Mouse (Mus musculus) embryonic fibroblast, embryonic 13.5 days (primary cell): Measurements from ENCODE around the gene Gm21887.
"Not testable (repeated sequence)": the region's sequence is repeated elsewhere in the genome, so short reads cannot be mapped to it uniquely, and the experiment has no call there.

Experiments used
- CTCF ChIP-seq: IDR thresholded peaks from 2 replicates; pipeline ENCODE4 v1.5.1; 2011; ENCODE audit warnings: mild to moderate bottlenecking, control low read depth, low read length, moderate library complexity, borderline replicate concordance; ENCODE audit not compliant: insufficient read depth
- POLR2A ChIP-seq: IDR thresholded peaks from 2 replicates; pipeline ENCODE4 v1.6.1; 2011; ENCODE audit warnings: low read depth, mild to moderate bottlenecking, control low read depth, low read length, moderate library complexity

DNA sequence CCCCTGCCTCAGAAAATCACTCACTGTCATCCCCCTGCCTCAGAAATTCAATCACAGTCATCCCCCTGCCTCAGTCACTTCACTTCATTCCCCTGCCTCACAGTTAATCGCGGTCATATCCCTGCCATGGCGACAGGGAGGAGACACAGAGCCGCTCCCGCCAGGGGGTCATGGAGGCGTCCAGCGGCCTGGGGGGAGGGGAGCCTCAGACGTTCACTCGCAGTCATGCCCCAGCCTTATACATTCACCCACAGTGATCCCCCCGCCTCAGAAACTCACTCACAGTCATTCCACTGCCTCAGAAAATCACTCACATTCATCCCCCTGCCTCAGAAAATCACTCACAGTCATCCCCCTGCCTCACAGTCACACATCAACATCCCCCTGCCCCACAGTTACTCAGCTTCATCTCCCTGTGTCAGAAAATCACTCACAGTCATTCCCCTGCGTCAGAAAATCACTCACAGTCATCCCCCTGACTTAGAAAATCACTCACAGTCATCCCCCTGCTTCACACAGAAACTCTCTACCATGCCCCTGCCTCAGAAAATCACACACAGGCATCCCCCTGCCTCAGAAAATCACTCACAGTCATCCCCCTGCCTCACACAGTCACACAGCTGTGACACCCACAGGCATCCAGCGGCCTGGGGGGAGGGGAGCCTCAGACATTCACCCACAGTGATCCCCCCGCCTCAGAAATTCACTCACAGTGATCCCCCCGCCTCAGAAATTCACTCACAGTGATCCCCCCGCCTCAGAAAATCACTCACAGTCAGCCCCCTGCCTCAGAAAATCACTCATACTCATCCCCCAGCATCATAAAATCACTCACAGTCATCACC is 17.2 kb upstream of the Gm21887 start:
- TF ChIP-seq POLR2A, CTCF: not testable (repeated sequence)
